Mouse (Mus musculus) adrenal gland, postnatal 36 days (tissue): ENCODE measurements around the gene Mycbpap. TPM values are rescaled to one million over a fixed set of nuclear protein-coding genes. Genes with fewer than 3 reads are reported as not detected.

Source experiments
- DNase-seq, 2 experiments: peaks; one replicate each; pipeline ENCODE4 v3.0.0; 2021; ENCODE audit warnings: mixed read lengths in 1 of 2
- long read RNA-seq, 2 experiments: library from polyadenylated mRNA; stranded (forward); transcript quantifications; one replicate each; pipeline ENCODE4 v2.0.0; 2021; ENCODE audit warnings: borderline sequencing depth in 2 of 2
- total RNA-seq, 2 experiments: library from RNA; stranded (reverse); gene quantifications; 2 replicates each; pipeline ENCODE4 v1.2.3; 2021

Gene Mycbpap
- total RNA-seq = 1 to 10 TPM; 3.6 to 9.7 TPM
- long read RNA-seq, experiment 1, partial matches to known transcripts = 1 of 3 reads
- long read RNA-seq, experiment 1, other reads (novel, unspliced or antisense) = 0 of 3 reads
- long read RNA-seq, experiment 2, partial matches to known transcripts = 0 of 4 reads
- long read RNA-seq, experiment 2, other reads (novel, unspliced or antisense) = 3 of 4 reads

- peak; percentile 72 for DNase-seq
These were observed at the start of gene Mycbpap for GRCm38 (mm10) chr11:94521219-94521843. Mycbpap (minus strand) TSS chr11:94521742.

- peak; percentile 45 to 75 for DNase-seq
These were observed 49.1 kb upstream of the Mycbpap start for GRCm38 (mm10) chr11:94570612-94571011.

GRCm38 (mm10) chr11:94567326-94567725, 45.8 kb upstream of the Mycbpap start:
- DNase-seq = no peak

- DNase-seq = no peak
These were observed 45.0 kb upstream of the Mycbpap start for GRCm38 (mm10) chr11:94566534-94566933.

GRCm38 (mm10) chr11:94565151-94565479, 43.6 kb upstream of the Mycbpap start:
- DNase-seq = no peak

- DNase-seq = peak; percentile 54 to 73
These were observed 43.1 kb upstream of the Mycbpap start, which contains the start of gene Chad for GRCm38 (mm10) chr11:94564437-94565150. Chad (plus strand) TSS chr11:94565047.

- no peak for DNase-seq
These were observed 42.3 kb upstream of the Mycbpap start for GRCm38 (mm10) chr11:94563821-94564220.

- no peak for DNase-seq
These were observed 41.8 kb upstream of the Mycbpap start for GRCm38 (mm10) chr11:94563383-94563782.

GRCm38 (mm10) chr11:94558226-94558625, 36.7 kb upstream of the Mycbpap start:
- DNase-seq = no peak

GRCm38 (mm10) chr11:94550442-94550744, 28.9 kb upstream of the Mycbpap start:
- DNase-seq = no peak

- no peak for DNase-seq
These were observed 28.3 kb upstream of the Mycbpap start for GRCm38 (mm10) chr11:94549691-94550441.

- DNase-seq = peak; percentile 96
These were observed 27.5 kb upstream of the Mycbpap start, which contains the start of gene Rsad1 for GRCm38 (mm10) chr11:94548888-94549690. Rsad1 (minus strand) TSS chr11:94549255.

GRCm38 (mm10) chr11:94548041-94548784, 26.7 kb upstream of the Mycbpap start:
- peak; percentile 70 to 79 for DNase-seq

GRCm38 (mm10) chr11:94547271-94547670, 25.7 kb upstream of the Mycbpap start:
- DNase-seq = no peak

GRCm38 (mm10) chr11:94546381-94546780, 24.8 kb upstream of the Mycbpap start:
- no peak for DNase-seq

GRCm38 (mm10) chr11:94544422-94544821, 22.9 kb upstream of the Mycbpap start:
- DNase-seq = peak in 1 of 2 experiments; percentile 35

- DNase-seq = peak; percentile 97
These were observed 22.4 kb upstream of the Mycbpap start for GRCm38 (mm10) chr11:94543932-94544331.

- DNase-seq = no peak
These were observed 21.8 kb upstream of the Mycbpap start for GRCm38 (mm10) chr11:94543344-94543743.

GRCm38 (mm10) chr11:94542400-94542799, 20.9 kb upstream of the Mycbpap start:
- no peak for DNase-seq

- no peak for DNase-seq
These were observed 18.2 kb upstream of the Mycbpap start for GRCm38 (mm10) chr11:94539761-94540160.

- no peak for DNase-seq
These were observed 17.3 kb upstream of the Mycbpap start for GRCm38 (mm10) chr11:94538733-94539292.
